Mouse (Mus musculus): ENCODE measurements around the gene Ndufa9. TPM values are rescaled to one million over a fixed set of nuclear protein-coding genes. Genes with fewer than 3 reads are reported as not detected.
A peak's percentile ranks its signal among the peaks of the same experiment; 100 is the strongest.

Ndufa9 gene
- polyA plus RNA-seq, 1 experiment, result 85.4 TPM

- no peak overlapping the region for H3K27ac ChIP-seq (ENCODE audit: insufficient read depth, low read length)
- no peaks in the 10 kb centered on the region for H3K4me1 ChIP-seq (ENCODE audit: control insufficient read depth, insufficient read depth, low read length)
- TF ChIP-seq CTCF (IDR thresholded peaks at IDR 0.05; ENCODE audit: borderline replicate concordance, insufficient read depth, low read length) (no peak), POLR2A (IDR thresholded peaks at IDR 0.05; ENCODE audit: low read depth, low read length) (no peak)
- H3K4me3 ChIP-seq (ENCODE audit: insufficient read depth, low read length), result no peak overlapping the region
Measured at GRCm38 (mm10) chr6:126806783-126807182, 42.2 kb downstream of the Ndufa9 start.

GRCm38 (mm10) chr6:126802946-126803345, 46.0 kb downstream of the Ndufa9 start:
- Histone ChIP-seq H3K27ac (ENCODE audit: insufficient read depth, low read length) (no peak overlapping the region), H3K4me3 (ENCODE audit: insufficient read depth, low read length) (no peak overlapping the region), H3K4me1 (ENCODE audit: control insufficient read depth, insufficient read depth, low read length) (no peaks in the 10 kb centered on the region)
- TF ChIP-seq POLR2A (IDR thresholded peaks at IDR 0.05; ENCODE audit: low read depth, low read length) (no peak), CTCF (IDR thresholded peaks at IDR 0.05; ENCODE audit: borderline replicate concordance, insufficient read depth, low read length) (no peak)

GRCm38 (mm10) chr6:126794751-126795150, 54.2 kb downstream of the Ndufa9 start:
- H3K4me3 ChIP-seq (ENCODE audit: insufficient read depth, low read length), result no peak overlapping the region
- no peak for TF ChIP-seq POLR2A (IDR thresholded peaks at IDR 0.05; ENCODE audit: low read depth, low read length)
- TF ChIP-seq CTCF (IDR thresholded peaks at IDR 0.05; ENCODE audit: borderline replicate concordance, insufficient read depth, low read length), result no peak
- no peaks in the 10 kb centered on the region for H3K4me1 ChIP-seq (ENCODE audit: control insufficient read depth, insufficient read depth, low read length)
- no peak overlapping the region for H3K27ac ChIP-seq (ENCODE audit: insufficient read depth, low read length)

- Histone ChIP-seq H3K4me1 (ENCODE audit: control insufficient read depth, insufficient read depth, low read length) (no peaks in the 10 kb centered on the region), H3K27ac (ENCODE audit: insufficient read depth, low read length) (no peak overlapping the region), H3K4me3 (ENCODE audit: insufficient read depth, low read length) (no peak overlapping the region)
- no peak for TF ChIP-seq CTCF (IDR thresholded peaks at IDR 0.05; ENCODE audit: borderline replicate concordance, insufficient read depth, low read length)
- TF ChIP-seq POLR2A (IDR thresholded peaks at IDR 0.05; ENCODE audit: low read depth, low read length), result no peak
Measured at GRCm38 (mm10) chr6:126793689-126794088, 55.2 kb downstream of the Ndufa9 start.

- Histone ChIP-seq H3K4me3 (ENCODE audit: insufficient read depth, low read length) (peak overlapping the region; percentile 30; the same call in 1 of the 2 replicates), H3K27ac (ENCODE audit: insufficient read depth, low read length) (no peak overlapping the region), H3K4me1 (ENCODE audit: control insufficient read depth, insufficient read depth, low read length) (no peaks in the 10 kb centered on the region)
- TF ChIP-seq POLR2A (IDR thresholded peaks at IDR 0.05; ENCODE audit: low read depth, low read length), result no peak
- TF ChIP-seq CTCF (IDR thresholded peaks at IDR 0.05; ENCODE audit: borderline replicate concordance, insufficient read depth, low read length), result peak; percentile 24; the same call in 1 of the 2 replicates
Measured at GRCm38 (mm10) chr6:126791964-126792363, 57.0 kb downstream of the Ndufa9 start.

GRCm38 (mm10) chr6:126791488-126791887, 57.4 kb downstream of the Ndufa9 start:
- Histone ChIP-seq H3K27ac (ENCODE audit: insufficient read depth, low read length) (no peak overlapping the region), H3K4me1 (ENCODE audit: control insufficient read depth, insufficient read depth, low read length) (no peaks in the 10 kb centered on the region), H3K4me3 (ENCODE audit: insufficient read depth, low read length) (no peak overlapping the region)
- no peak for TF ChIP-seq POLR2A (IDR thresholded peaks at IDR 0.05; ENCODE audit: low read depth, low read length)
- no peak for TF ChIP-seq CTCF (IDR thresholded peaks at IDR 0.05; ENCODE audit: borderline replicate concordance, insufficient read depth, low read length)

GRCm38 (mm10) chr6:126788863-126789262, 60.1 kb downstream of the Ndufa9 start:
- Histone ChIP-seq H3K27ac (ENCODE audit: insufficient read depth, low read length) (no peak overlapping the region), H3K4me3 (ENCODE audit: insufficient read depth, low read length) (no peak overlapping the region), H3K4me1 (ENCODE audit: control insufficient read depth, insufficient read depth, low read length) (no peaks in the 10 kb centered on the region)
- TF ChIP-seq POLR2A (IDR thresholded peaks at IDR 0.05; ENCODE audit: low read depth, low read length), result no peak
- TF ChIP-seq CTCF (IDR thresholded peaks at IDR 0.05; ENCODE audit: borderline replicate concordance, insufficient read depth, low read length), result no peak

GRCm38 (mm10) chr6:126784206-126784605, 64.7 kb downstream of the Ndufa9 start:
- no peak for TF ChIP-seq POLR2A (IDR thresholded peaks at IDR 0.05; ENCODE audit: low read depth, low read length)
- Histone ChIP-seq H3K27ac (ENCODE audit: insufficient read depth, low read length) (no peak overlapping the region), H3K4me3 (ENCODE audit: insufficient read depth, low read length) (no peak overlapping the region), H3K4me1 (ENCODE audit: control insufficient read depth, insufficient read depth, low read length) (no peaks in the 10 kb centered on the region)

- no peak overlapping the region for H3K4me3 ChIP-seq (ENCODE audit: insufficient read depth, low read length)
- TF ChIP-seq POLR2A (IDR thresholded peaks at IDR 0.05; ENCODE audit: low read depth, low read length) (no peak), CTCF (IDR thresholded peaks at IDR 0.05; ENCODE audit: borderline replicate concordance, insufficient read depth, low read length) (no peak)
- H3K27ac ChIP-seq (ENCODE audit: insufficient read depth, low read length), result no peak overlapping the region
- H3K4me1 ChIP-seq (ENCODE audit: control insufficient read depth, insufficient read depth, low read length), result no peaks in the 10 kb centered on the region
Measured at GRCm38 (mm10) chr6:126783651-126784066, 65.3 kb downstream of the Ndufa9 start.

- TF ChIP-seq CTCF (IDR thresholded peaks at IDR 0.05; ENCODE audit: borderline replicate concordance, insufficient read depth, low read length), result no peak
- no peak for TF ChIP-seq POLR2A (IDR thresholded peaks at IDR 0.05; ENCODE audit: low read depth, low read length)
- Histone ChIP-seq H3K4me3 (ENCODE audit: insufficient read depth, low read length) (no peak overlapping the region), H3K4me1 (ENCODE audit: control insufficient read depth, insufficient read depth, low read length) (no peaks in the 10 kb centered on the region)
Measured at GRCm38 (mm10) chr6:126783056-126783455, 65.9 kb downstream of the Ndufa9 start.

GRCm38 (mm10) chr6:126777889-126778288, 71.0 kb downstream of the Ndufa9 start:
- Histone ChIP-seq H3K4me1 (ENCODE audit: control insufficient read depth, insufficient read depth, low read length) (no peaks in the 10 kb centered on the region), H3K27ac (ENCODE audit: insufficient read depth, low read length) (no peak overlapping the region)
- TF ChIP-seq CTCF (IDR thresholded peaks at IDR 0.05; ENCODE audit: borderline replicate concordance, insufficient read depth, low read length) (no peak), POLR2A (IDR thresholded peaks at IDR 0.05; ENCODE audit: low read depth, low read length) (no peak)

More at GRCm38 (mm10) chr6:126783056-126783455, 65.9 kb downstream of the Ndufa9 start:
- H3K27ac ChIP-seq (ENCODE audit: insufficient read depth, low read length), result no peak overlapping the region

More at GRCm38 (mm10) chr6:126777889-126778288, 71.0 kb downstream of the Ndufa9 start:
- no peak overlapping the region for H3K4me3 ChIP-seq (ENCODE audit: insufficient read depth, low read length)
